Mouse (Mus musculus) hindbrain, embryonic 13.5 days (tissue): ENCODE data around the gene Cyb561a3. TPM values are rescaled to one million over a fixed set of nuclear protein-coding genes. Genes with fewer than 3 reads are reported as not detected.

Experiments
- ATAC-seq: fragments of 200-750 bp; cut with Nextera tagmentation; 2 replicates; pipeline ENCODE4 v1.8.0; 2017; ENCODE audit warnings: moderate TSS enrichment; ENCODE audit not compliant: low FRiP score
- H3K27ac ChIP-seq: fragments of 300-500 bp; sonication (generic); 2 replicates; pipeline ENCODE4 v1.5.1; 2015; ENCODE audit warnings: inconsistent platforms, mild to moderate bottlenecking, moderate library complexity
- H3K27me3 ChIP-seq: fragments of 300-500 bp; sonication (generic); 2 replicates; pipeline ENCODE4 v1.6.1; 2015; ENCODE audit warnings: mild to moderate bottlenecking, inconsistent platforms
- H3K36me3 ChIP-seq: fragments of 300-500 bp; sonication (generic); 2 replicates; pipeline ENCODE4 v1.6.1; 2015; ENCODE audit warnings: mild to moderate bottlenecking, inconsistent platforms
- H3K4me1 ChIP-seq: fragments of 300-500 bp; sonication (generic); replicated peaks from 2 replicates; pipeline ENCODE4 v1.6.1; 2015; ENCODE audit warnings: inconsistent platforms
- H3K4me2 ChIP-seq: fragments of 300-500 bp; sonication (generic); 2 replicates; pipeline ENCODE4 v1.6.1; 2015; ENCODE audit warnings: inconsistent platforms, mild to moderate bottlenecking, moderate library complexity
- H3K4me3 ChIP-seq: fragments of 300-500 bp; sonication (generic); 2 replicates; pipeline ENCODE4 v1.5.1; 2015; ENCODE audit warnings: mild to moderate bottlenecking, inconsistent platforms
- H3K9ac ChIP-seq: fragments of 300-500 bp; sonication (generic); 2 replicates; pipeline ENCODE4 v1.6.1; 2015; ENCODE audit warnings: mild to moderate bottlenecking, inconsistent platforms
- H3K9me3 ChIP-seq: fragments of 300-500 bp; sonication (generic); 2 replicates; pipeline ENCODE4 v1.6.1; 2016; ENCODE audit warnings: inconsistent platforms
- WGBS: fragments of 180-500 bp; shearing (Covaris S2); methylation state at CpG from one replicate; pipeline ENCODE4 v1.1.7; 2015; 5-methylcytosine and 5-hydroxymethylcytosine counted together
- polyA plus RNA-seq: library from polyadenylated mRNA; unstranded; fragments of >200 nt; fragmentation: Nextera tagmentation; extraction: Ambion mirVana; gene quantifications from 2 replicates; pipeline ENCODE4 v1.2.1, GENCODE M21; 2015

The Cyb561a3 gene
- polyA plus RNA-seq, 1 experiment from 2014 or later: 16.2 TPM

DNA sequence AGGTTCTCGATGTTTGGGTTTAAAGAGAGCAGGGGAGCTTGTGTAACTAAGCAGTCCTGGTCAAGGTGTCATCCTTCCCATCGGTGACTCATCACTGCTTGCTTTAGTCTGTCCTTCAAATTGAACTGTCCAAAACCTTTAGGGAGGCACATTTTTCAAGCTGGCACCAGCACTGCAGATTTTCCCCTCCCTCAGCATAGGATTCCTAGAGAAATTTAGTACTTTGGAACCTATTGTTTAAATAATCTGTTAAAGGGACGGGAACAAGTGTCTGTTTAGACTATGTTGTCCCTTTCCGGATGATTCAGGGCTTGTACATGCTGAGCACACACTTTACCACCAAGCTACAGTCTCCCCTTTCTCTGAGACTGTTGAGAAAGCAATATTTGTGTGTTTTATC, 11.8 kb upstream of the Cyb561a3 start:
- no peak for ATAC-seq
- Histone ChIP-seq H3K27ac (no peak overlapping the region), H3K9ac (no peak overlapping the region), H3K9me3 (no peaks in the 10 kb centered on the region), H3K36me3 (peaks cover 21% of the 10 kb centered on the region), H3K27me3 (0 out of 2 replicates have a peak, but pooled peaks cover 5% of the 10 kb centered on the region), H3K4me3 (no peak overlapping the region), H3K4me2 (no peak overlapping the region), H3K4me1 (no peaks in the 10 kb centered on the region)
- WGBS: 88% methylated on average over 4 of the region's 4 CpGs

DNA sequence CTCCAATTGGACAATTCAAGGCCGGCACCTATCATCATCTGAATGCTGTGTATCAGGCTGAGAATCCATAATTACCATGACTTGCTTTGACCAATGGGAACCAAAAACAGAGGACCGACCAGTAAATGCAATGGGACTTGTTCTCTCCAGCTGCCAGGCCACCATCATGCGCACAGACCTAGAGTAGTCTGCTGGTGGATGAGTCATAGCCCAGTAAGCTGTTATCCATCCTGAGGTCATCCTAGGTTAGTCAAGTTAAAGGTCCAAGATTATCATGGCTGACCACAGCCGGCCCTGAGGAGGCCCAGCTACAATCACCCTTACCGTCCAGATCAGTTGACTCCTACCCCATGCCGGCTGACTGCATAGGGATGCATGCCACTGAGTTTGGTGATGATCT, 7.3 kb upstream of the Cyb561a3 start:
- WGBS: 95% methylated on average over 6 of the region's 6 CpGs
- Histone ChIP-seq H3K4me2 (no peak overlapping the region), H3K9ac (no peak overlapping the region), H3K36me3 (peaks cover 61% of the 10 kb centered on the region), H3K9me3 (no peaks in the 10 kb centered on the region), H3K4me1 (no peaks in the 10 kb centered on the region), H3K27ac (no peak overlapping the region), H3K4me3 (no peak overlapping the region), H3K27me3 (0 out of 2 replicates have a peak, but pooled peaks cover 4% of the 10 kb centered on the region)
- no peak for ATAC-seq

DNA sequence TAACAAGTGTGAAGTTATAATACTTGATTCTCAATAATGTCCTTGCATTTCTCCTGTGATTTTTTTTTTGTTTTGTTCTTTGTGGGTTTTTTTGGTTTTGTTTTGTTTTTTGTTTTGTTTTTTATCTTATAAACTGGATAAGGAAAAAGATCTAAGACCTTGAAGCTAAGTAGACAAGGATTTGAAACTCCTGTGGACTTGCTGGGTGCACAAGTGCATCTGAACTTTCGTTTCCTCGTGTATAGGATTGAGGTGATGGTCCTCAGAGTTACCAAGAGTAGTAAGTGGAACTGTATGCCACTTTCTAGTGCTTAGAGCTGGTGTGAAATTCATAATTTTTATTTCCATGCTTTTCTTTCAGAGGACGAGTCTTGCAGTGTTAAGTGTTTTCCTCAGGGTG, 3.1 kb downstream of the Cyb561a3 start:
- H3K27me3 ChIP-seq: no peaks in the 10 kb centered on the region
- WGBS: 82% methylated on average over 3 of the region's 3 CpGs
- no peak overlapping the region for H3K4me2 ChIP-seq
- peaks cover 22% of the 10 kb centered on the region for H3K4me1 ChIP-seq
- no peaks in the 10 kb centered on the region for H3K9me3 ChIP-seq
- peaks cover 14% of the 10 kb centered on the region for H3K36me3 ChIP-seq
- H3K27ac ChIP-seq: no peak overlapping the region
- no peak for ATAC-seq
- no peak overlapping the region for H3K9ac ChIP-seq
- H3K4me3 ChIP-seq: no peak overlapping the region

DNA sequence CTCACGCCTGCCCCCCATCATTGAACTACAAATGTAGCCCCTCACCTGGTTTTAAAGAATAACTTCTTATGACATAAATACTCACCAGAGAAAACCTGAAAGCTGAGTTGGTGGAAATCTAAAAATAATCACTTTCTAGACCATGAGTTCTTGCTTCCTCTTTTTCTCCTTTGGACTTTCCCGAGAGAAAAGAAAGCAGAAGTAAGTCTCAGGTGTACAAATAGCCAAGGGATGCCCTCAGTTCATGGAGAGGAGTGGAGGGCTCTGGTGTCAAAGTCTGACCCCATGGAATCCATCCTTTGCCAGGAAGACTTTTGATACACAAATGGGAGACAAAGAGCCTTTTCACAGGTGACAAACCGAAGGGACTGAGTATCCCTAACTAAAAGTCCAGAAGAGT, 3.8 kb downstream of the Cyb561a3 start:
- WGBS: 87% methylated on average over 3 of the region's 3 CpGs
- peaks cover 16% of the 10 kb centered on the region for H3K36me3 ChIP-seq
- H3K27me3 ChIP-seq: no peaks in the 10 kb centered on the region
- no peak overlapping the region for H3K4me2 ChIP-seq
- H3K4me1 ChIP-seq: peaks cover 19% of the 10 kb centered on the region
- H3K9me3 ChIP-seq: no peaks in the 10 kb centered on the region
- no peak overlapping the region for H3K27ac ChIP-seq
- ATAC-seq: no peak
- no peak overlapping the region for H3K4me3 ChIP-seq
- H3K9ac ChIP-seq: no peak overlapping the region

DNA sequence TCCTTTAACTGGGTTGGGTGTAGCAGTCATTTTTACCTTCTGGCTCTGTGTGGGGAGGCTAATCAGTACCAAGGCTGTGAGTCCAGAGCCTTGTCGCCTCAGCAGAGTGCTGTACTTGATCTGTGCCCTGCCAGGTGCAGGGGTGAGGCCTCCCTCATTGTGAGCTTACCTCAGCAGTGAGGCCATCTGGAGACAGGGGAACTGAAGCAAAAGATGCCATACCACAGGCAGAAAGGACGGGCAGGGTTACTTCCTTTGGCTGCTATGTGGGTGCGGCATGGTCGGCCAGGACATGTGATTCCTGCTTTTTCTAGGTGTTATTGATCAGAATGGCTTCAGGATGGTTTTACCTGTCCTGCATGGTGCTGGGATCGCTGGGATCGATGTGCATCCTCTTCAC, 5.0 kb downstream of the Cyb561a3 start:
- H3K4me2 ChIP-seq: no peak overlapping the region
- no peak for ATAC-seq
- WGBS: 92% methylated on average over 6 of the region's 6 CpGs
- H3K9ac ChIP-seq: no peak overlapping the region
- H3K36me3 ChIP-seq: peaks cover 16% of the 10 kb centered on the region
- H3K27me3 ChIP-seq: no peaks in the 10 kb centered on the region
- no peak overlapping the region for H3K27ac ChIP-seq
- no peak overlapping the region for H3K4me3 ChIP-seq
- H3K9me3 ChIP-seq: no peaks in the 10 kb centered on the region
- H3K4me1 ChIP-seq: peaks cover 12% of the 10 kb centered on the region

DNA sequence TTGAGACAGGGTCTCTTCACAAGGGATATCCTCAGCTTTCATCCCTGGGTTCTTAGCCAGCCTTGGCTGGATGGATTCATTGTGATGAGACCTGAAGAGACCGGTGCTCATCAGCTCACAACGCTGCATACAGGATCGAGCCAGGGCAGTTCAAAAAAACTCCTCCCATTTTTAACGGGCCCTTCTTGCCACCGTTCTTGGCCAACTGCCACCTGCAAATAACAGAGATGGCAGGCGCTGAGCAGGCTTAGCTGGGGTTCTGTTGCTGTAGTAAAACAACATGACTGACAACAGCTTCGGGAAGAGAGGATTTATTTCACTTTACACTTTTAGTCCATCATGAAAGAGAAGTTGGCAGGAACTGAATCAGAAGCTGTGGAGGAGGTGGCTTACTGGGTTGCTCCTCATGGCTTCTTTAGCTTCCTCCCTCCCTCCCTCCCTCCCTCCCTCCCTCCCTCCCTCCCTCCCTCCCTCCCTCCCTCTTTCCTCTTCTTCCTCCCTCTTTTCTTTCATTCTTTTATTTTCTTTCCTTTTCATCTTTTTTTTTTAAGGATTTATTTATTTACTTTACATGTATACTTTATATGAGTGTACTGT, 6.7 kb downstream of the Cyb561a3 start:
- no peaks in the 10 kb centered on the region for H3K9me3 ChIP-seq
- H3K4me1 ChIP-seq: peaks cover 2% of the 10 kb centered on the region
- no peaks in the 10 kb centered on the region for H3K27me3 ChIP-seq
- no peak overlapping the region for H3K4me3 ChIP-seq
- no peak overlapping the region for H3K9ac ChIP-seq
- no peak for ATAC-seq
- 75% methylated on average over 7 of the region's 7 CpGs for WGBS
- no peak overlapping the region for H3K4me2 ChIP-seq
- no peak overlapping the region for H3K27ac ChIP-seq
- peaks cover 25% of the 10 kb centered on the region for H3K36me3 ChIP-seq

DNA sequence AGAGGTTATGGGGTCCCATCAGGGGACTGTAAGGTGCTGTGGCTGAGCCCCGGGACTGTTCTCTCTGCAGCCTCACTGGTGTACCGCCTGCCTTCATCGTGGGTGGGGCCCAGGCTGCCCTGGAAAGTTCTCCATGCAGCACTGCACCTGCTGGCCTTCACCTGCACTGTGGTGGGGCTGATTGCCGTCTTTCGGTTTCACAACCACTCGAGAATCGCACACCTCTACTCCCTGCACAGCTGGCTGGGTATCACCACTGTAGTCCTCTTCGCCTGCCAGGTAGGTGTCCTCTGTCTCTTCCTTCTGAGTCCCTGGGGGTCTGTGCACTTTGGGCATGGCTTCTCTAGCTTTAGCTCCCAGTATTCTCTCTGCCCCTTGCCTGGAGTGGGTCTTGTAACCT, 8.1 kb downstream of the Cyb561a3 start:
- Histone ChIP-seq H3K27me3 (no peaks in the 10 kb centered on the region), H3K4me1 (no peaks in the 10 kb centered on the region), H3K9ac (no peak overlapping the region), H3K4me2 (no peak overlapping the region), H3K4me3 (no peak overlapping the region), H3K9me3 (no peaks in the 10 kb centered on the region), H3K36me3 (peaks cover 27% of the 10 kb centered on the region), H3K27ac (no peak overlapping the region)
- no peak for ATAC-seq
- 88% methylated on average over 8 of the region's 8 CpGs for WGBS

DNA sequence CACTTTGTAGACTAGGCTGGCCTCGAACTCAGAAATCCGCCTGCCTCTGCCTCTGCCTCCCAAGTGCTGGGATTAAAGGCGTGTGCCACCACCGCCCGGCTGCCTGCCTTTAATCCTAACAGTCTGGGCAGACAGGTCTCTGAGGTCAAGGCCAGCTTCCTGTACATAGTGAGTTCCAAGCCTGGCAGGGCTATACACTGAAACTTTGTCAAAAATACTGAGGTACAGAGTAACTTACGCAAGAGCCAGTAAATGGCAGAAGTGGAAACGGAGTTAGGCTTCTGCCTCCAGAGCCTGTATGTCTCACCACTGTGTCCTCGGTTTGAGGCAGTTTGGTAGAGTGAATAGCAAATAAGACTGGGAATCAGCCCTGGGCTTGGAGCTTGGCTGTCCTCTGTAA, 10.3 kb downstream of the Cyb561a3 start:
- H3K27me3 ChIP-seq: no peaks in the 10 kb centered on the region
- no peak overlapping the region for H3K27ac ChIP-seq
- H3K36me3 ChIP-seq: peaks cover 37% of the 10 kb centered on the region
- H3K9me3 ChIP-seq: no peaks in the 10 kb centered on the region
- H3K9ac ChIP-seq: no peak overlapping the region
- WGBS: 91% methylated on average over 8 of the region's 8 CpGs
- no peak for ATAC-seq
- no peak overlapping the region for H3K4me3 ChIP-seq
- H3K4me2 ChIP-seq: no peak overlapping the region
- H3K4me1 ChIP-seq: no peaks in the 10 kb centered on the region

DNA sequence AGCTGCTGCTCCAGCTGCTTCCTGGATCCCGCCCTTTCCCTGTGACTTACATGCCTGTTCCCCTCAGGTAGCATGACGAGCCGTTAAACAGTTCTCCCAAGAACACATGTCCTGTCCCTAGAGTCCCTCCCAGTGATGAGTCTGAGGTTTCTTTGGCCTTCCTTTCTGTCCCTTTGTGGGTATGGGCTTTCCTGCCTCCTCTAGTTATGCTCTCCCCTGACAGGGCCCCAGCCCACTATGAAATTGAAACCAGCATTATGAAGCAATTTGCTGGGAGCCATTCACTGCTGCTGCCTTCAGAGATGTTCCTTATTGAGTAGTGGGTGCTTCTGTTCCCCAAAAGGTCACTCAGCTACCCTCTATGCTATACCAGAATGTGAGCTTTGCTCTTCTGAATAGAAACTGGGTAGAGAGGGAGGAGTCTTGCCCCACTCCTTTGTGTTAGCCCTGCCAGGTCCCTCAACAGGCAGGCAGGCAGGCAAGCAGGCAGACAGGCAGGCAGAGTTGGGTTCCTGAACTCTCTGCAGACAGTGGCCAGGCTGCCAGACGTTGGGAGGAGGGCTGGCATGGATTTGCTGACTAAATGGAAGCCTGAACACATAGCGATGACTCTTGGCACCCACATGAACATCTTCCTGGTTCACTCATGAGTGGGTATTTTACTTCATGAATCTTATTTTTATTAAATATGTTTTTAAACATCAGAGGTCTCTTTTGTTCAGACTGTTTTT, 12.3 kb downstream of the Cyb561a3 start:
- no peak overlapping the region for H3K4me3 ChIP-seq
- H3K36me3 ChIP-seq: peaks cover 50% of the 10 kb centered on the region
- H3K9ac ChIP-seq: 0 out of 2 replicates have a peak overlapping the region, but pooled peaks have one; percentile 13
- H3K4me2 ChIP-seq: no peak overlapping the region
- H3K4me1 ChIP-seq: no peaks in the 10 kb centered on the region
- no peak overlapping the region for H3K27ac ChIP-seq
- no peaks in the 10 kb centered on the region for H3K27me3 ChIP-seq
- no peaks in the 10 kb centered on the region for H3K9me3 ChIP-seq
- ATAC-seq: no peak
- WGBS: 69% methylated on average over 5 of the region's 5 CpGs

DNA sequence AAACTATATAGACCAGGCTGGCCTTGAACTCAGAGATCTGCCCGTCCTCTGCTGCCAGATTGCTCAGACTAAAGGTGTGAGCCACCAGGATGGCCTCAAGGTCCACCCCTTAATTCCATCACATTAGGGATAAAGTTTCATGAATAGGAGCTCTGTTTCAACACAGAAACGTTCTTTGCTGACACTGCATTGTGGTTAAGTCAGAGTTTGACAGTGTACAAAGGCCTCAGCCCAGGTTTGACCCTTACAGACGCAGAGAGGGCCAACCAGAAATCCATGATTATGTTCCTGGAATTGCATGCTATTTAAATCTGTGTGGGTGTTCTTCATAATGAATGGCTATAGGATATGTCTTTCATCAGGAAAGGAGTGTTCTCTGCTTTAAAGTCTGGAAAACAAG, 13.3 kb downstream of the Cyb561a3 start:
- Histone ChIP-seq H3K9me3 (no peaks in the 10 kb centered on the region), H3K36me3 (peaks cover 54% of the 10 kb centered on the region), H3K4me1 (no peaks in the 10 kb centered on the region), H3K4me3 (no peak overlapping the region), H3K9ac (no peak overlapping the region), H3K4me2 (no peak overlapping the region), H3K27me3 (no peaks in the 10 kb centered on the region), H3K27ac (no peak overlapping the region)
- no peak for ATAC-seq
- 73% methylated on average over 3 of the region's 3 CpGs for WGBS

DNA sequence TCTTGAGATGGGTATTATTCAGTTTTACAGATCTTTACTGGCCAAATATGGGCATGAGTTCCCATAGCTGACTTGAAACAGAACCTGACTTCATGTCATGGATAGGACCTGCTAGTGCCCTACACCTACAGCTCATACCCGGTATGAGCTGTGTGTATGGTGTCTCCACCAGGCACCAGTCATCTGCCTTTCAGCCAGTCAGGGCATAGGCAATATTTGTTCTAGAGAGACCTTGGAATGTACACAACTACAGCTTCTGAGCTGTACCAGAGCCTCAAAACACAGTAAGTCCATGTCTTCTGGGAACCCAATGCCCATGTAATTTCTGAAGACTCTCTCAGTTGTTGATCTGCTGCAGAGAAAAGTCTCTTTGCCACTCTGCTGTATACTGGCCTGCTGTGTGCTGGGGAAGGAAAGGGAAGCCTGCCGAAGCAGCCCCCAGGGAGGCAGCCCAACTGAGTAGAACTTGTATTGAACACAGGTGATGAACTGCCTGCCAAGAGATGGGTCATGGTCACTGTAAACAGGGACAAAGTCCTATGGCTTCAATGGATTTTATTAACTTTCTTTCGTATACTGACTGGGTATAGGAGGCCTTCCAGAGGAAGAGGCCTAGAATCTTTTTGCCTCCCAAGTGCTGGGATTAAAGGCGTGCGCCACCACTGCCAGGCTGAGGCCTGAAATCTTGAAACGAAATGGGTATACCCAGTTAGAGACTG, 14.8 kb downstream of the Cyb561a3 start:
- WGBS: 89% methylated on average over 6 of the region's 6 CpGs
- no peak overlapping the region for H3K4me3 ChIP-seq
- no peaks in the 10 kb centered on the region for H3K4me1 ChIP-seq
- ATAC-seq: no peak
- peaks cover 68% of the 10 kb centered on the region for H3K36me3 ChIP-seq
- no peak overlapping the region for H3K9ac ChIP-seq
- H3K27me3 ChIP-seq: no peaks in the 10 kb centered on the region
- no peak overlapping the region for H3K4me2 ChIP-seq
- no peak overlapping the region for H3K27ac ChIP-seq
- no peaks in the 10 kb centered on the region for H3K9me3 ChIP-seq

DNA sequence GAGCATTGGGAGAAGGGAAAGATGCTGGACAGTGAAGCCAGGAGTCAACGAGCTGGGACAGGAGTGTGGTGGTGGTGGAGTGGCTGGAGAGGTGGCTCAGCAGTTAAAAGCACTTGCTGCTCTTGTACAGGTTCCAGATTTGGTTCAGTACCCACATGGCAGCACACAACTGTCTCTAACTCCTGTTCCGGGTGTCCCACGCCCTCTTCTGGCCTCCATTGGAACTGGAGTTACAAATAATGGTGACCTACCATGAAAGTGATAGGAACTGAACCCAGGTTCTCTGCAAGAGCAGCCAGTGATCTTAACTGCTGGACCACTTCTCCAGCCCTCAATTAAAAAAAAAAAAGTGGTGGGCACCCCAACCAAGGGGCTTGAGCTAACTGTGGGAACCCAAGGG, 21.2 kb downstream of the Cyb561a3 start:
- ATAC-seq: no peak
- H3K9me3 ChIP-seq: no peaks in the 10 kb centered on the region
- H3K36me3 ChIP-seq: peaks cover 60% of the 10 kb centered on the region
- H3K27ac ChIP-seq: no peak overlapping the region
- no peak overlapping the region for H3K4me2 ChIP-seq
- peaks cover 10% of the 10 kb centered on the region for H3K4me1 ChIP-seq
- no peak overlapping the region for H3K9ac ChIP-seq
- H3K4me3 ChIP-seq: no peak overlapping the region
- 44% methylated on average over 3 of the region's 3 CpGs for WGBS
- H3K27me3 ChIP-seq: no peaks in the 10 kb centered on the region
